Mouse (Mus musculus): Measurements from ENCODE around the gene Asxl1.

The Asxl1 gene

GRCm38 (mm10) chr2:153412563-153412962 lies 66.9 kb downstream of the Asxl1 start:
- DNase-seq (ENCODE audit: low read depth, low spot score), result no peak

GRCm38 (mm10) chr2:153414607-153415006 lies 69.0 kb downstream of the Asxl1 start:
- peak; percentile 75 for DNase-seq (ENCODE audit: low read depth, low spot score)

GRCm38 (mm10) chr2:153417841-153418240 lies 72.2 kb downstream of the Asxl1 start:
- no peak for DNase-seq (ENCODE audit: low read depth, low spot score)

- DNase-seq (ENCODE audit: low read depth, low spot score), result no peak
Measured at GRCm38 (mm10) chr2:153418381-153418780, 72.8 kb downstream of the Asxl1 start.

GRCm38 (mm10) chr2:153421233-153421632 lies 75.6 kb downstream of the Asxl1 start:
- DNase-seq (ENCODE audit: low read depth, low spot score), result no peak

- DNase-seq (ENCODE audit: low read depth, low spot score), result no peak
Measured at GRCm38 (mm10) chr2:153422051-153422450, 76.4 kb downstream of the Asxl1 start.

- no peak for DNase-seq (ENCODE audit: low read depth, low spot score)
Measured at GRCm38 (mm10) chr2:153423113-153423512, 77.5 kb downstream of the Asxl1 start.

GRCm38 (mm10) chr2:153424557-153424956 lies 78.9 kb downstream of the Asxl1 start:
- DNase-seq (ENCODE audit: low read depth, low spot score), result no peak

- DNase-seq (ENCODE audit: low read depth, low spot score), result no peak
Measured at GRCm38 (mm10) chr2:153425124-153425844, 79.7 kb downstream of the Asxl1 start.

GRCm38 (mm10) chr2:153425998-153426670 lies 80.5 kb downstream of the Asxl1 start:
- DNase-seq (ENCODE audit: low read depth, low spot score), result no peak

GRCm38 (mm10) chr2:153426931-153427330 lies 81.3 kb downstream of the Asxl1 start:
- DNase-seq (ENCODE audit: low read depth, low spot score), result no peak

- no peak for DNase-seq (ENCODE audit: low read depth, low spot score)
Measured at GRCm38 (mm10) chr2:153428485-153428884, 82.9 kb downstream of the Asxl1 start.

- DNase-seq (ENCODE audit: low read depth, low spot score), result no peak
Measured at GRCm38 (mm10) chr2:153430571-153430970, 84.9 kb downstream of the Asxl1 start.

- no peak for DNase-seq (ENCODE audit: low read depth, low spot score)
Measured at GRCm38 (mm10) chr2:153432492-153432891, 86.9 kb downstream of the Asxl1 start.

GRCm38 (mm10) chr2:153433859-153434258 lies 88.2 kb downstream of the Asxl1 start:
- DNase-seq (ENCODE audit: low read depth, low spot score), result no peak

GRCm38 (mm10) chr2:153434880-153435831 lies 89.5 kb downstream of the Asxl1 start:
- no peak for DNase-seq (ENCODE audit: low read depth, low spot score)

- no peak for DNase-seq (ENCODE audit: low read depth, low spot score)
Measured at GRCm38 (mm10) chr2:153436641-153437305, 91.1 kb downstream of the Asxl1 start.

GRCm38 (mm10) chr2:153437306-153437659 lies 91.7 kb downstream of the Asxl1 start:
- DNase-seq (ENCODE audit: low read depth, low spot score), result no peak

- DNase-seq (ENCODE audit: low read depth, low spot score), result no peak
Measured at GRCm38 (mm10) chr2:153440755-153441154, 95.1 kb downstream of the Asxl1 start.

- no peak for DNase-seq (ENCODE audit: low read depth, low spot score)
Measured at GRCm38 (mm10) chr2:153441228-153441627, 95.6 kb downstream of the Asxl1 start.

GRCm38 (mm10) chr2:153442720-153443119 lies 97.1 kb downstream of the Asxl1 start:
- DNase-seq (ENCODE audit: low read depth, low spot score), result no peak
